Mouse (Mus musculus) urinary bladder, postnatal 10 days (tissue): ENCODE results near the gene 4632433K11Rik.
"Not testable (repeated sequence)": the region's sequence is repeated elsewhere in the genome, so short reads cannot be mapped to it uniquely, and the experiment has no call there.

Experiments used
- DNase-seq: peaks from one replicate; pipeline ENCODE4 v3.0.0; 2022; ENCODE audit warnings: low spot score

4632433K11Rik gene

DNA sequence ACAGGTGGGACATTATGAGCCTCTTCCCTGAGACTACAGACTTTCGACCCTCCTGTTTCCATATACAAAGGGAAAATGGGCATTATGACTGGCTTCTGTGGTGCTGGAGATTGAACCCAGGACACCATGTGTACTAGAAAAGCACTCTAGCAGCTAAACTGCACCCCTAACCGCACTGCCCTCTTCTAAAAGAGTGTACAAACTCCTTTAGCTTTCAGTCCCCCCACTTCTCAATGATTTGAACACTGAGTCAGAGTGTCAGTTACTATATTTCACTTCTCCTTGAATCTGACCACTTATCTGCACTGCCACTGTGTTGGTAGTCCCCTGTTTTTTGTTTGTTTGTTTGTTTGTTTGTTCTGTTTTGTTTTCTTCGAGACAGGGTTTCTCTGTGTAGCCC is at the start of gene 4632433K11Rik:
Gene 4632433K11Rik (plus strand): TSS at position 301 of the 400 bp plus-strand sequence.
- no peak for DNase-seq

- DNase-seq: no peak
These were observed 45.7 kb upstream of the 4632433K11Rik start for GRCm38 (mm10) chr7:4988250-4988649.

DNA sequence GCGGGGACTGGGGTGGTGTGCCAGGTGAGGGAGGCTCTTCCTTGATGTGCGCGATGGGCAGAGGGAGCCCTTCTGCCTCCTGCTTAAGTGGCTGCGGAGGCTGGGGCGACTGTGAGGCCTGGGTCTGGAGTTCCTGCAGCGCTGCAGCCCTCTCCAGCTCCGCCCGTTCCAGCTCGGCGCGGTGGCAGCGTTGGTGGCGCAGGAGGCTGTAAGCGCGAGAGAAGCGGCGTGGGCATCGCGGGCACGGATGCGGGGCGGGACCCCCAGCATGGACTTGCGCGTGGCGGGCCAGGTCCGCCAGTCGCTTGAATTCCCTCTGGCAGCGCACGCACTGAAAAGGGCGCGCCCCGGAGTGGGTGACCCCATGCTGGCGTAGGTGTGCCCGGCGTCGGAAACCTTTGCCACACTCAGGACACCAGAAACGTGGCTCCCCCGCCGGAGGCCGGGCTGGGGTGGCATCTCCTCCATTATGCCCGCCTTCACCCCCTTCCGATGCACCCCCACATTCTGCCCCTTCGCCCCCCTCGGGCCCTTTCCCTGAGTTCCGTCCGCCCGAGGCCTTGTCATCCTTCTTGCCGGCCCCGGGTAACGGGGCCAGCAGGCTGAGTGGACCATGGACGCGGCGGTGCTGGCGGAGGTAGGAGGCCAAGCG is 40.4 kb upstream of the 4632433K11Rik start:
- DNase-seq: no peak

GRCm38 (mm10) chr7:4993999-4994788 is 39.7 kb upstream of the 4632433K11Rik start:
- DNase-seq: no peak

- no peak for DNase-seq
These were observed 38.5 kb upstream of the 4632433K11Rik start for GRCm38 (mm10) chr7:4995268-4996002.

- peak; percentile 82 for DNase-seq
These were observed 37.7 kb upstream of the 4632433K11Rik start, which contains the start of gene Zfp579 for GRCm38 (mm10) chr7:4996003-4996895. Zfp579 (minus strand) TSS chr7:4996158.

GRCm38 (mm10) chr7:4996934-4997333 is 37.0 kb upstream of the 4632433K11Rik start:
- DNase-seq: no peak

GRCm38 (mm10) chr7:4999876-5000275 is 34.0 kb upstream of the 4632433K11Rik start:
- no peak for DNase-seq

GRCm38 (mm10) chr7:5002876-5003275 is 31.0 kb upstream of the 4632433K11Rik start:
- DNase-seq: not testable (repeated sequence)

GRCm38 (mm10) chr7:5008229-5008628 is 25.7 kb upstream of the 4632433K11Rik start:
- DNase-seq: no peak

DNA sequence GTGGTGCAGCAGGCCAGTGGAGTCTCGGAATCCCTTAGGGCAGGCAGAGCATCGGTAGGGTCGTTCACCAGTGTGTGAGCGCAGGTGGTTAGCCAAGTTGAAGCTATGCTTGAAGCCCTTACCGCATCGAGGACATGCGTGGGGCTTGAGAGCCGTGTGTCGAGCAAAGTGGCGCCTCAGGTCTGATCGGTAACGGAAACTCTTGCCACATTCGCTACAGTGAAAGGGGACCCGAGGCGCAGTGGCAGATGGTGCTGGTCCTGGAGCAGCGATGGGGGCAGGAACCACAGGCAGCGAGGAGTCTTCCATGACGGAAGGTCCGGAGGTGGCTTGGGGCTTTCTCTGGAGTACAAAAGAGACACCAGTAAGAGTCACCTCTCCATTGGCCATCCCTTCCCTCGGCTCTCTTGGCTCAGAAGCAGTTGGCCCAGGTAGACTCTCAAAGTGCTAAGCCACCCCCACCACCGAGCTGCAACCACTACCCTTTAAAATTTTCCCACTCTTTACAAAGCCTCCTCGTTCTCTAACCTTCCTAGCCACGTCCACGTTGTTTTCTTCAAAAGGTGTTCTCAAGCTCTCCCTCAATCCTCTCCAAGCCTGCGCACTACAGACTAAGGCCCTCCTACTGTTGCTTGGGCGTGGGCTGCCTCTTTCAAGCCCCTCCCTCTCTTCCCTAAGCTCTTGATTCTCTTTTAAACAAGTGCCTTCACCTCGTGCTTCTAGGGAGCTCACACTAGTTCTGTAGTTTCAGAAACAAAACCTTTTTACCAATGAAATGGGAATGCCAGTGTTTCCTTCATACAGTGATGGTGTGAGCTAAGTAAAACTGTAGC is 21.0 kb upstream of the 4632433K11Rik start:
- DNase-seq: no peak

DNA sequence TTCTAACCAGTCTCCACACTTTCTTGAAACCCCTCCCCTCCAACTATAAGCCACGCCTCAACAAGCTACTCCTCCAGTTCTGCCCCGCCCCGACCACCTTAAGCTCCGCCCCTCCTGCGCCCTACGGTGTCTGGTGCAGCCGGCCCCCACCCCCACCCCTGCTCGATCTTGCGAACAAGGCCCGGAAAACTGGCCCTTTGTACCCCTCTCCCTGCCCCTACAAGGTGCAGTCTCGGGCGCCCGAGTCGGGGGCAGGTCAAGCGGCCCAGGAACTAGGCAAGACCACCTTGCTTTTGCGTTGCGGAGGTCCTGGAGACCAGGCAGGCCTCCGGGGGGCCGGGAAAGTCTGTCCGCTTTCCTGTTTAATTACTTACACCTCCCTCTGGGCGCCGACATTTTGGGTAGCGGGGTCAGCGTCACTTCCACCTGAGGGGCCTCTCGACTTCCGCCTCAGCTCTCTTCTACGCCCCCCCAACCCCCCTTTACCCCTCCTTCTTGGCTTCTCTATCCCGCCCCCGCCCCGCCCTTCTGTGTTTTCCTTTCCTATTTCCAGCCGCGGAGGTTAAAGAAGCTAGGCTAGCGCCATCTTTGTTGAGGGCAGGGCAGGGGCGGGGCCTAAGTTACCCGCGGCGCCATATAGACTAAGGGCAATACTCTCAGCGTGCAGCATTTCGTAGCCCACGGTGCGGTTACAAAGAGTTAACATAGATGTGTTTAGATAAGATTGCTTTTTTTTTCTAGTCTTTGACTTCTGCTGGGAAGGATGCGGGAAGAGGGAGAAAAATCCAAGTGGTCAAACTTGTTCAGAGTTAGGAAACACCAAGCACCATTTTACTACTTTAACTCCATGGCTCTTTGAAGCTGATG is 19.4 kb upstream of the 4632433K11Rik start, which contains the start of the genes Zfp524 and Fiz1:
Gene Zfp524 (plus strand): TSS at position 165 of the 867 bp plus-strand sequence.
Gene Fiz1 (minus strand): TSS at position 447 of the 867 bp plus-strand sequence.
- DNase-seq: peak; percentile 88

DNA sequence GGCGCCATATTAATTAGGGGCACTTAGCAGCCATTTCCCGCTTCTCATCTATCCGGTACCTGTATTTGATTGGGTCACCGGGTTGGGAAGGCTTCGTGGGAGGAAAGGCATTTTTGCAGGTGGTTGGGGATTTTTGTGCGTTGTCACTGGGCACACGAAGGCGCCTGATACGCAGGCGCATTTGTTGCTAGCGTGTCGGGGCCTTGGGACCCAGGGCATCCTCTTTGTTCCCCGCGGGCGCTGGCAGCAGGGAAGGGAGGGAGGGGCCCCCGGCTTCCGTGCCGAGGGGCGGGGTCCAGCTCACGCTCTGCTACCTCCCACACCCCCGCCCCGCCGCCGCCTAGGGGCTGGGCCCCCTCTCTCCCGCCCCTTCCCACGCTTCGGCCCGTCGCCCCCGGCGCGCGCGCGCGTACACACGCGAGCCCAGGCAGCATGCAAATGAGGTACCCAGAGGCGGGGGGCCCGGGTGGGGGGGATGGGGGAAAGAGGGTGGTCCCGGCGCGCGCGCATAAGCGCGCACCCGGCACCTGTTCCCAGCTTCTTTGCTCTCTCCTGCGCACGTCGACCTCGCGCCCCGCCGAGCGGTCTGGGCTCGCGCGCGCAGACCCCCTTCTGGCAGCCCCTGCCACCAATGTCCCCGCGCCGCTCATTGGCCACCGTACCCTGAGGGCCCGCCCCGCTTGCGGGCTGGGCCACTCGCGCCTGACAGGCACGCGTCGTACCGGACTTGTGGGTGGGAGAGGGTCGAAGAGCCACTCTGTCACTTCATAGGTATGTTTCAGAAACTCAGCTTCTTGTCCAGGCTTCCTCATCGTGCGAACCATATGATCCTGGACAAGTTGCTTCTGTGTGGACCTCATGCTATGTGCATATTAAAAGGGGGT is 18.6 kb upstream of the 4632433K11Rik start, which contains the start of gene Gm44973:
Gene Gm44973 (plus strand): TSS at position 379 of the 884 bp plus-strand sequence.
- peak; percentile 84 for DNase-seq

- DNase-seq: no peak
These were observed 17.9 kb upstream of the 4632433K11Rik start for GRCm38 (mm10) chr7:5016057-5016456.

- no peak for DNase-seq
These were observed 17.0 kb upstream of the 4632433K11Rik start for GRCm38 (mm10) chr7:5016920-5017319.

- DNase-seq: no peak
These were observed 16.6 kb upstream of the 4632433K11Rik start for GRCm38 (mm10) chr7:5017352-5017751.

GRCm38 (mm10) chr7:5017931-5018330 is 16.0 kb upstream of the 4632433K11Rik start:
- no peak for DNase-seq

- not testable (repeated sequence) for DNase-seq
These were observed 14.3 kb upstream of the 4632433K11Rik start for GRCm38 (mm10) chr7:5019576-5019975.
